Mouse (Mus musculus) liver, adult 2 months (tissue): ENCODE data around the gene Mzf1. TPM values are rescaled to one million over a fixed set of nuclear protein-coding genes. Genes with fewer than 3 reads are reported as not detected.
A peak's percentile ranks its signal among the peaks of the same experiment; 100 is the strongest.

Source experiments
- DNase-seq: peaks from one replicate; pipeline ENCODE4 v3.0.0-alpha.2; 2011; ENCODE audit warnings: low read depth, low spot score; ENCODE audit errors: extremely low read depth
- H3K27ac ChIP-seq: fragments of 200-500 bp; replicated peaks from 2 replicates; pipeline ENCODE4 v1.5.1; 2012; ENCODE audit warnings: low read depth, mild to moderate bottlenecking, control low read depth, inconsistent platforms, low read length; ENCODE audit not compliant: insufficient read depth
- H3K27me3 ChIP-seq: fragments of 200-500 bp; 2 replicates; pipeline ENCODE4 v1.6.1; 2012; ENCODE audit warnings: mild to moderate bottlenecking, moderate library complexity, low read length, inconsistent platforms; ENCODE audit not compliant: control insufficient read depth, insufficient read depth
- H3K36me3 ChIP-seq: fragments of 200-500 bp; 2 replicates; pipeline ENCODE4 v1.6.1; 2012; ENCODE audit warnings: low read length, inconsistent platforms; ENCODE audit not compliant: control insufficient read depth, insufficient read depth
- H3K4me1 ChIP-seq: fragments of 200-500 bp; 2 replicates; pipeline ENCODE4 v1.6.1; 2011; ENCODE audit warnings: low read length; ENCODE audit not compliant: control insufficient read depth, insufficient read depth
- H3K4me3 ChIP-seq: fragments of 200-500 bp; 2 replicates; pipeline ENCODE4 v1.5.1; 2011; ENCODE audit warnings: low read depth, mild to moderate bottlenecking, control low read depth, low read length, moderate library complexity; ENCODE audit not compliant: insufficient read depth
- H3K79me2 ChIP-seq: fragments of 200-500 bp; 2 replicates; pipeline ENCODE4 v1.6.1; 2012; ENCODE audit warnings: inconsistent platforms, mild to moderate bottlenecking, low read length, moderate library complexity; ENCODE audit not compliant: control insufficient read depth, insufficient read depth
- H3K9ac ChIP-seq: fragments of 200-500 bp; 2 replicates; pipeline ENCODE4 v1.6.1; 2012; ENCODE audit warnings: low read depth, mild to moderate bottlenecking, control low read depth, inconsistent platforms, low read length
- CTCF ChIP-seq: fragments of 200-500 bp; IDR thresholded peaks from 2 replicates; pipeline ENCODE4 v1.5.1; 2011; ENCODE audit warnings: low read depth, low read length, control low read depth
- POLR2A ChIP-seq: fragments of 200-500 bp; IDR thresholded peaks from 2 replicates; pipeline ENCODE4 v1.6.1; 2011; ENCODE audit warnings: low read length, control low read depth; ENCODE audit not compliant: insufficient read depth; ENCODE audit errors: extremely low read depth
- whole genome bisulfite sequencing: fragments of 180-500 bp; shearing (Covaris S2); methylation state at CpG from one replicate; pipeline ENCODE4 v1.1.7; 2018; 5-methylcytosine and 5-hydroxymethylcytosine counted together
- polyA plus RNA-seq: library from polyadenylated mRNA; depleted of rRNA; stranded (reverse); fragments of >200 nt; gene quantifications from 2 replicates; pipeline ENCODE4 v1.2.3, GENCODE M21; 2012
- total RNA-seq: library from RNA; depleted of rRNA; stranded (reverse); fragments of >200 nt; gene quantifications from 2 replicates; pipeline ENCODE4 v1.2.3, GENCODE M21; 2014

The Mzf1 gene
- total and polyA plus RNA-seq, 2 experiments = 0.18 to 0.54 TPM

DNA sequence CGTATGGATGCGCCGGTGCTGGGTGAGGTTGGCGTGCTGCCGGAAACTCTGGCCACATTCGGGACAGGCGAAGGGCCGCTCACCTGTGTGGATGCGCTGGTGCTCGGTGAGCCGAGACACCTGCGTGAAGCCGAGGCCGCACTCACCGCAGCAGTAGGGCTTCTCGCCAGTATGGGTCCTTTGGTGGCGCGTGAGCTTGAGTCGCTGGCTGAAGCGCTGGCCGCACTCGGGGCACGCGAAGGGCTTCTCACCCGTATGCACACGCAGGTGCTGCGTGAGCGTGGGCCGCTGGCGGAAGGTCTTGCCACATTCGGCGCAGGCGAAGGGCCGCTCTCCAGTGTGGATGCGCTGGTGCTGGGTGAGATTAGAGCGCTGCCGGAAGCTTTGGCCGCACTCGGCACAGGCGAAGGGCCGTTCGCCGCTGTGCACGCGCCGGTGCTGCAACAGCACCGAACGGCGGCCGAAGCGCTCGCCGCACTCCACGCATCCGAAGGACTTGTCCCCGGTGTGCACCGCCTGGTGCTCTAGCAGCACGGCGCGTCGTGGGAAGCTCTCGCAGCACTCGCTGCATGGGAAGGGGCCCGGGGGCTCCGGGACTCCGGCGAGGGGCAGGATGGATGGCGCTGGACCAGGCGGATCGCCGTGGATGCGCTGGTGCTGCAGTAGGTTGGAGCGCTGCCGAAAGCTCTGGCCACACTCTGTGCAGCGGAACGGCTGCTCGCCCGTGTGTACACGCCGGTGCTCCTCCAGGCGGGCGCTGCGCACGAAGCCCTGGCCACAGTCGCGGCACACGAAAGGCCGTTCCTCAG is 10.9 kb downstream of the Mzf1 start:
- Histone ChIP-seq H3K9ac (peak overlapping the region; percentile 49), H3K27me3 (peaks cover 7% of the 10 kb centered on the region), H3K36me3 (no peaks in the 10 kb centered on the region), H3K4me1 (peaks cover 21% of the 10 kb centered on the region), H3K79me2 (no peaks in the 10 kb centered on the region), H3K27ac (no peak overlapping the region), H3K4me3 (peak overlapping the region; percentile 38; the same call in 1 of the 2 replicates)
- DNase-seq = no peak
- TF ChIP-seq POLR2A (0 out of 2 replicates have a peak, but pooled peaks have one; percentile 7), CTCF (no peak)
- 10% methylated on average over 88 of the region's 88 CpGs for WGBS

DNA sequence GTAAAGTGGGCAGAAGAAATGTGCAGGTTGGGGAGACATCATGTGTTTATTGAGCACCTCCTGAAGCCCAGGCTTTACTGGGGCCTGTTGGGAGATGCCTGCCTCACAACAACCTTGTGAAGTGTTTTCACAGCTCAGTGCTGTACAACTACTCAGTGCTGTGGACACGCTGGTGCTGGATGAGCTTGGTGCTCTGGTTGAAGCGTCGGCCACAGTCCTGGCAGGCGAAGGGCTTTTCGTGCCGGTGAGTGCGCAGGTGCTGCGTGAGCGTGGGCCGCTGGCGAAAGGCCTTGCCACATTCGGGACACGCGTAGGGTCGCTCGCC is 11.5 kb downstream of the Mzf1 start:
- peaks cover 7% of the 10 kb centered on the region for H3K27me3 ChIP-seq
- no peaks in the 10 kb centered on the region for H3K36me3 ChIP-seq
- H3K9ac ChIP-seq = no peak overlapping the region
- peaks cover 21% of the 10 kb centered on the region for H3K4me1 ChIP-seq
- DNase-seq = no peak
- H3K4me3 ChIP-seq = no peak overlapping the region
- no peak overlapping the region for H3K27ac ChIP-seq
- H3K79me2 ChIP-seq = no peaks in the 10 kb centered on the region
- WGBS = 69% methylated on average over 16 of the region's 16 CpGs
- no peak for TF ChIP-seq CTCF
- TF ChIP-seq POLR2A = no peak

DNA sequence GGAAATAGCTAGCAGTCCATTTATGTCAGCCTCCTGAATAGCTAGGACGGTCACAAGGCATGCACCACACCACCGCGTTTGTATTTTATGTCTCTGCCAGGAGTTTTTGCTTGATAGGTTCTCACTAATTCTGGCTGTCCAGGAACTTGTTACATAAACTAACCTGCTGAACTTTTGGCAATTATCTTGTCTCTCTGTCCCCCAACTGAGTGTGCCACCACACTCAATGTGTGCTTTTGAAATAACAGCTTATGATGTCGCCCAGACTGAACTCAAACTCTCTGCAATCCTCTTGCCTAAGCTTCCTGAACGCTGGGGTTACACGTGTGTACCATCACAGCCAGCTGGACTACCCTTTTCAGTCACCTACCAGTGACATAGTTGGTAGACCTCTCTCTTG is 12.1 kb downstream of the Mzf1 start:
- peak; percentile 78 for DNase-seq
- Histone ChIP-seq H3K79me2 (0 out of 2 replicates have a peak, but pooled peaks cover under 1% of the 10 kb centered on the region), H3K36me3 (no peaks in the 10 kb centered on the region), H3K4me1 (peaks cover 21% of the 10 kb centered on the region), H3K27me3 (peaks cover 7% of the 10 kb centered on the region), H3K4me3 (no peak overlapping the region), H3K27ac (peak overlapping the region; percentile 36; the same call in 1 of the 2 replicates), H3K9ac (no peak overlapping the region)
- TF ChIP-seq POLR2A (no peak), CTCF (no peak)
- WGBS = 29% methylated on average over 6 of the region's 6 CpGs

DNA sequence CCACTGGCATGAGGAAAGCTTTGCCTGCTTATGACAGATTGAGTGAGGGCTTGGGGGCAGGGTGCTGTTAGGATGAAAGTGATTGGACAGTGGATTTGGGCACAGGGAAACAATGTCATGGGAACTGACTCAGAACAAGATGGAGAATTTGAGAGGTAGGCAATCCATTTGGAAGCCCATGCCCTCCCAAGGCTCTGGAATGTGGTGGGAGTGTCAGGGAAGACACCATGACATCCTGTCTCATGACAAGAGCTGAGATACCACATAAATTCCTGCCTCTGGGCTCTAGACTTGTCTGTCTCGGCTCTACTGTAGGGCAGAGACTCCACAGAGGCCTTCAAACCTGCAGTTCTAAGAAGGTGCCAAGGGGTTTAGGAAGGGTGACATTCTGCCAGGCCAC is 13.3 kb downstream of the Mzf1 start:
- Histone ChIP-seq H3K79me2 (peaks cover 8% of the 10 kb centered on the region; the same call in 1 of the 2 replicates), H3K27ac (no peak overlapping the region), H3K4me1 (peaks cover 26% of the 10 kb centered on the region), H3K9ac (no peak overlapping the region), H3K4me3 (no peak overlapping the region), H3K27me3 (peaks cover 7% of the 10 kb centered on the region), H3K36me3 (no peaks in the 10 kb centered on the region)
- WGBS = 79% methylated on average over 1 of the region's 1 CpGs
- DNase-seq = no peak
- no peak for TF ChIP-seq POLR2A
- no peak for TF ChIP-seq CTCF

DNA sequence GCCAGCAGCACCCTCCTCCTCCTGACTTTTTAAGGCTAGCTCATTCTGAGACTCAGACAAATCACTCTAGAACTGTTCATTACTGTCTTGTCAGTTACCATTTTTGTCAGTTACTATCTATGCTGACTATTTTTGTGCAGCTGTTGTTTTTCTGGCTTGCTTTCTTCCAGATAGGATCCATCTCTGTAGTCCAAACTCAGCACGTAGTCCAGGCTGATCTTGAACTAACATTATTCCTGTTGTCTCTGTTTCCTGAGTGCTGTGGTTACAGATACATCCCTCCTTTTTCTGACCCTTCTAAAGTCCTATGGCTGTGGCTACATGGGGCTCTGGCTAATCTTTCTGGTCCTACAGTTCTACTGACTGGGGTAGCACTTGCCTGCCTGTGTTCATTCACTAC is 15.4 kb downstream of the Mzf1 start:
- H3K4me1 ChIP-seq = peaks cover 25% of the 10 kb centered on the region
- no peak overlapping the region for H3K27ac ChIP-seq

More for the DNA sequence above, 15.4 kb downstream of the Mzf1 start:
- no peak for TF ChIP-seq CTCF
- TF ChIP-seq POLR2A = no peak
- Histone ChIP-seq H3K4me3 (no peak overlapping the region), H3K9ac (peak overlapping the region; percentile 97), H3K27me3 (peaks cover 7% of the 10 kb centered on the region), H3K79me2 (peaks cover 8% of the 10 kb centered on the region; the same call in 1 of the 2 replicates), H3K36me3 (peaks cover 3% of the 10 kb centered on the region; the same call in 1 of the 2 replicates)
- WGBS = 73% methylated on average over 1 of the region's 1 CpGs
- no peak for DNase-seq
